Mouse (Mus musculus): ENCODE results near the gene Gm42517. TPM values are rescaled to one million over a fixed set of nuclear protein-coding genes. Genes with fewer than 3 reads are reported as not detected.

Gene Gm42517
- total RNA-seq, 1 experiment from 2014 or later: 0.14 TPM

DNA sequence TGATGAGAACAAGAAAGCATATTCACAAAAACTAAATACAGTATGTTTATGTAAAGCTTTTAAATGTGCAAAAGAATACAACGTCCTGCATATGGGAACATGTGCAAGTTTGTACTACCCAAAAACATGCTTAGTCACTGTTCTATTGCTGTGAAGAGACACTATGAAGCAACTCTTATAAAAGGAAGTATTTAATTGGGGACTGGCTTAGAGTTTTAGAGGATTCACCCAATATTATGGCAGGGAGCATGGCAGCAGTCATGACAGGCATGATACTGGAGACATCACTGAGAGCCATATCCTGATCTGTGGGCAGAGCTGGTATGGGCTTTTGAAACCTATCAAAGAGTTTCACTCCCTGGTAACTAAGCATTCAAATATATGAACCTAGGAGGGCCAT is 9.9 kb downstream of the Gm42517 start:
- ATAC-seq (replicated peaks; ENCODE audit: low read depth, poor library complexity, severe bottlenecking): peak; percentile 30; the same call in 1 of the 2 replicates

DNA sequence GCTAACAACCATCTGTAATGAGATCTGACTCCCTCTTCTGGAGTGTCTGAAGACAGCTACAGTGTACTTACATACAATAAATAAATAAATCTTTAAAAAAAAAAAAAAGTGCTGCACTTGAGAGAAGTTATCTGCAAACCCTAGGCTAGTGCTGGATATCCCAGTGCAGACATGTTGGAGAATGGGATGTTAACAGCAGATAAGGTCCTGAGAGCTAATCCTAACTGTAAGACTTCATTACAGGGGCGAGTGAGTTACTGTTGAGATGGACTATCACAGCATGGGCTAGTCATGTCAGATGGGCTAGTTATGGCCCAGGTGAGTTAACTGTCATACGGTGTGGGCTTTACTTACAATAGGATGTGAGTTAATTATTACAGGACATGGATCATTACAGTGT is 13.7 kb downstream of the Gm42517 start:
- ATAC-seq (replicated peaks; ENCODE audit: low read depth, poor library complexity, severe bottlenecking): no peak

- ATAC-seq (replicated peaks; ENCODE audit: low read depth, poor library complexity, severe bottlenecking): no peak
Measured at GRCm38 (mm10) chr5:108349511-108350148, 18.1 kb downstream of the Gm42517 start.

- ATAC-seq (replicated peaks; ENCODE audit: low read depth, poor library complexity, severe bottlenecking): no peak
Measured at GRCm38 (mm10) chr5:108347843-108348242, 19.9 kb downstream of the Gm42517 start.

DNA sequence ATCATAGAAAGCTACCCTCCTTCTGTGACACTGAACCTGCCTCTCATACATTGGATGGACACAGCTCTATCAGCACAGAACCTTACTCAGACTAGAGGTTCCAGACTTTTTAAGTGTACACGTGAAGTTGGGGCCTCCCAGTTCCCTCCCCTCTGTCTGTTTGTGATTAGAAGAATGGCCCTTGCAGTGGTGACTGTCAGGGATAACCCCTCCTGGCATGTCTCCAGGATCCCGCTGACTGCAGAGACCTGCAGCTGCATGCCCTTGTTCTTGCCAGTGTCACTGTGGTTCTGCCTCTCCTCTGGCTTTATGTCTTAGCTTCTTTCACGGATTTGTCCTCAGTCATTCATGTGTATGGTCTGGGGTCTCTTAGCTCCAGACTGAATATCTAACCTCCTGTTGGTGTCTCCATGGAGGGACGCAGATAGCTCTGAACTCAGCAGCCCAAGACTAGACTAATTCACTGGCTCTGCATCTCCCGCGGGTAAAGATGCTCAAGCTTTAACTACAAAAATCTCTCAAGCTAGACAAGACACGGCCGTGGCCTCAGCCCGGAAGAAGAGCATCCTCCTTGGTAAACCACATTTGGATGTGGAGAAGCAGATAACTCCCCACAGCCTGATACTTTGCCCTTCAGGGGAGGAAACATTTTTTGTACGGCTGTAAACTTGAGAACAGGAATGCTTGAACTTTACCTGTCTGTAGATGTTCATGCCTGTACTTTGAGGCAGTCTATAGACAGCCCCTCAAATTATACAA is 22.2 kb downstream of the Gm42517 start:
- peak; percentile 89 for ATAC-seq (replicated peaks; ENCODE audit: low read depth, poor library complexity, severe bottlenecking)

DNA sequence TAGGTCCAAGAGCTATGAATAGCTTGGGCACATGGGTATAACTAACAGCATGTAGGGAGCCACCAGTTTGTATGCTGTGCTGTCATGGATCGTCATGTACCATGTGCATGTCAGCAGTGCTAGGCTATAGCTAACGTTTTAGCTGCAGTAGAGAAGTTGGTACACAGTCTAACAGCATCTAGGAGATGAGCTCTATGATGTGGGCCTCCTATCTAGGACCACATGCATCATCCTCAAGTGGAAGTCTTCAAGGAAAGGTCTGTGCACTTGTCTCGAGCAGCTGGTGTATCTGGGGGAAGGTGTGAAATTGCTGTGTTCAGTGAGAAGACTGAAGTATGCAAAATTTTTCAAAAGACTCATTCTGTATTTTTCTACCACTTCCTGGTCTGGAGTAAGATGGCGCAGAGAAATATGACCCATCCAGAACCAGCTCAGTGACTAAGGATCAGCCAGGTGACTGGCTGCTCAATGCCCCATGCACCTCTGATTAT is 24.0 kb downstream of the Gm42517 start:
- no peak for ATAC-seq (replicated peaks; ENCODE audit: low read depth, poor library complexity, severe bottlenecking)

- ATAC-seq (replicated peaks; ENCODE audit: low read depth, poor library complexity, severe bottlenecking): no peak
Measured at GRCm38 (mm10) chr5:108338049-108338448, 29.7 kb downstream of the Gm42517 start.

DNA sequence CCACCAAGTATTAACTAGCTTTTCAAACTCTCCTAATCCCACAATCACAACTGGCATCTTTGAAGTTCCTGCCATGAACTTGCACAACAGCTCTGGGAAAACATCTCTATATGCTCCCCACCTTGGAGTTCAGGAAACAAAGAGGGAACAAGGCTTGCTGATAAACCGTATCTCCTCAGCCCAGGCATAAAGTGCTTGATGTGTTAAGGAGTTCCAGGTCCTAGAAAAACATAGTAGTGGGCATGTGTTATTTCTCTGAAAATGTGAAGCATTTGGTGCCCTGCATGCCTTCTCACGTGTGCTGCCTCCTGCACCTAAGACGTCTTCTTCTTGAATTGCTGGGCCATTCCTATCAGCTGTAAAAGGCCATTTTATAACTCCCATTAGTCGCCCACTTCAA is 30.3 kb downstream of the Gm42517 start:
- peak; percentile 92 for ATAC-seq (replicated peaks; ENCODE audit: low read depth, poor library complexity, severe bottlenecking)

DNA sequence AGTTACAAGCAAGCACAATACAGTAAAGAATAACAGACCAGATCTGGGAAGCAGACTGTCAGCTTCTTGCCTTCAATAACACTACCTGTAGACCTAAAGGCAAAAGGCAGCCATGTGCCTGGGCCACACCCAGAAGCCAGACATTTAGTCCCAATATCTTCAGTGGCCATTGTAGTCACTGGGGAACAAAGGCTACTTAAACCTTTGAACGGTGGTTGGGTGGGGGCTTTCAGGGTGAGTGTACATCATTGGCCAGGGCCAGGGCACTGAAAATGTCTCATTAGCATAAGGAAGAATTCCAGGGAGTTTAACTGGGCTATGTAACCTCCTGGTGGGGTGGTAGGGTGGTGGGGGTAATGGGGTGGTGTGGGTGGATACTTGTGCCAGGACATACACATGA is 36.7 kb downstream of the Gm42517 start:
- ATAC-seq (replicated peaks; ENCODE audit: low read depth, poor library complexity, severe bottlenecking): no peak

Other genes starting within 250 kb of the Gm42517 start
- 98.8 and 101 TPM in 2 replicates for gene Tmed5, start 235.3 kb downstream of the Gm42517 start, total RNA-seq (2017)
- 25.7 and 32.1 TPM in 2 replicates for gene Ccdc18, start 235.0 kb downstream of the Gm42517 start, total RNA-seq (2017)
- 57.1 and 71.1 TPM in 2 replicates for gene Dr1, start 99.0 kb downstream of the Gm42517 start, total RNA-seq (2017)
- gene Pigg, start 55.3 kb downstream of the Gm42517 start, total RNA-seq (2017): 6.7 and 8.8 TPM in 2 replicates
- not detected in 2 replicates for gene Pde6b, start 20.5 kb upstream of the Gm42517 start, total RNA-seq (2017)
- gene Atp5k, start 66.5 kb upstream of the Gm42517 start, total RNA-seq (2017): 186 and 241 TPM in 2 replicates
- gene Mfsd7a, start 81.0 kb upstream of the Gm42517 start, total RNA-seq (2017): 0.46 TPM in 1 of 2 replicates, not detected in the other
- 13.0 and 16.1 TPM in 2 replicates for gene Pcgf3, start 93.3 kb upstream of the Gm42517 start, total RNA-seq (2017)
- gene Cplx1, start 182.1 kb upstream of the Gm42517 start, total RNA-seq (2017): 0.27 TPM in 1 of 2 replicates, not detected in the other